Mouse (Mus musculus) spleen, postnatal 4 days (tissue): ENCODE data around the gene Tle2.
A peak's percentile ranks its signal among the peaks of the same experiment; 100 is the strongest.

Experiments
- DNase-seq, 2 experiments: peaks; one replicate each; pipeline ENCODE4 v3.0.0; 2022; ENCODE audit warnings: low spot score in 2 of 2

Gene Tle2

GRCm38 (mm10) chr10:81574081-81575056 is at the start of gene Tle2:
Gene Tle2 (plus strand): TSS chr10:81574561.
- no peak for DNase-seq

- DNase-seq = peak in 1 of 2 experiments; percentile 24
Measured at GRCm38 (mm10) chr10:81525017-81525694, 49.2 kb upstream of the Tle2 start.

- DNase-seq = peak; percentile 89 to 98
Measured at GRCm38 (mm10) chr10:81526779-81527178, 47.6 kb upstream of the Tle2 start.

GRCm38 (mm10) chr10:81534826-81535225 is 39.5 kb upstream of the Tle2 start:
- no peak for DNase-seq

- no peak for DNase-seq
Measured at GRCm38 (mm10) chr10:81536734-81537133, 37.6 kb upstream of the Tle2 start.

- DNase-seq = no peak
Measured at GRCm38 (mm10) chr10:81537429-81537828, 36.9 kb upstream of the Tle2 start.

GRCm38 (mm10) chr10:81538321-81539048 is 35.9 kb upstream of the Tle2 start:
- no peak for DNase-seq

GRCm38 (mm10) chr10:81541363-81541762 is 33.0 kb upstream of the Tle2 start:
- DNase-seq = no peak

GRCm38 (mm10) chr10:81541803-81542202 is 32.6 kb upstream of the Tle2 start:
- DNase-seq = no peak

- DNase-seq = no peak
Measured at GRCm38 (mm10) chr10:81542727-81543460, 31.5 kb upstream of the Tle2 start.

- no peak for DNase-seq
Measured at GRCm38 (mm10) chr10:81543633-81544032, 30.7 kb upstream of the Tle2 start.

GRCm38 (mm10) chr10:81544296-81545160 is 29.8 kb upstream of the Tle2 start:
- DNase-seq = peak in 1 of 2 experiments; percentile 84

- DNase-seq = peak; percentile 100
Measured at GRCm38 (mm10) chr10:81545161-81545747, 29.1 kb upstream of the Tle2 start, which contains the start of gene Gna11. Gene Gna11 (minus strand): TSS chr10:81545190.

GRCm38 (mm10) chr10:81546332-81546731 is 28.0 kb upstream of the Tle2 start:
- DNase-seq = no peak

GRCm38 (mm10) chr10:81546788-81547571 is 27.4 kb upstream of the Tle2 start:
- DNase-seq = no peak

GRCm38 (mm10) chr10:81548944-81549343 is 25.4 kb upstream of the Tle2 start:
- no peak for DNase-seq

GRCm38 (mm10) chr10:81550257-81550656 is 24.1 kb upstream of the Tle2 start:
- DNase-seq = peak; percentile 80 to 92

- DNase-seq = peak; percentile 77 to 88
Measured at GRCm38 (mm10) chr10:81551597-81552102, 22.7 kb upstream of the Tle2 start.

- DNase-seq = peak; percentile 55 to 82
Measured at GRCm38 (mm10) chr10:81553232-81553631, 21.1 kb upstream of the Tle2 start.
